Mouse (Mus musculus): ENCODE measurements around the gene Wnt7a.

Wnt7a gene

GRCm38 (mm10) chr6:91331886-91332285 is 79.3 kb downstream of the Wnt7a start:
- DNase-seq = no peak

GRCm38 (mm10) chr6:91325556-91325955 is 85.6 kb downstream of the Wnt7a start:
- DNase-seq = no peak

- DNase-seq = no peak
These were observed 86.4 kb downstream of the Wnt7a start for GRCm38 (mm10) chr6:91324752-91325151.

GRCm38 (mm10) chr6:91322001-91322772 is 89.0 kb downstream of the Wnt7a start:
- no peak for DNase-seq

Data from layer of hippocampus, adult 9-11 months (tissue).